Mouse (Mus musculus) lung, postnatal 0 days (tissue): ENCODE data around the gene Swsap1. TPM values are rescaled to one million over a fixed set of nuclear protein-coding genes. Genes with fewer than 3 reads are reported as not detected.

Source experiments
- ATAC-seq: fragments of 200-750 bp; cut with Nextera tagmentation; 2 replicates; pipeline ENCODE4 v1.8.0; 2017; ENCODE audit warnings: moderate library complexity
- DNase-seq: peaks from one replicate; pipeline ENCODE4 v3.0.0-alpha.2; 2016; ENCODE audit warnings: low spot score
- H3K27ac ChIP-seq: fragments of 300-500 bp; sonication (generic); 2 replicates; pipeline ENCODE4 v1.5.1; 2014; ENCODE audit warnings: antibody characterized with exemption, mild to moderate bottlenecking, low read length, mixed read lengths
- H3K27me3 ChIP-seq: fragments of 300-500 bp; sonication (generic); replicated peaks from 2 replicates; pipeline ENCODE4 v1.6.1; 2014; ENCODE audit warnings: low read length, mixed read lengths; ENCODE audit not compliant: insufficient read depth
- H3K36me3 ChIP-seq: fragments of 300-500 bp; sonication (generic); 2 replicates; pipeline ENCODE4 v1.6.1; 2014; ENCODE audit warnings: low read length, mixed read lengths; ENCODE audit not compliant: insufficient read depth
- H3K4me1 ChIP-seq: fragments of 300-500 bp; sonication (generic); 2 replicates; pipeline ENCODE4 v1.6.1; 2014; ENCODE audit warnings: antibody characterized with exemption, low read depth, low read length, mixed read lengths; ENCODE audit not compliant: insufficient read depth
- H3K4me2 ChIP-seq: fragments of 300-500 bp; sonication (generic); replicated peaks from 2 replicates; pipeline ENCODE4 v1.6.1; 2014; ENCODE audit warnings: low read depth, mild to moderate bottlenecking, low read length, moderate library complexity, mixed read lengths
- H3K4me3 ChIP-seq: fragments of 300-500 bp; sonication (generic); 2 replicates; pipeline ENCODE4 v1.5.1; 2014; ENCODE audit warnings: low read depth, low read length
- H3K9ac ChIP-seq: fragments of 300-500 bp; sonication (generic); replicated peaks from 2 replicates; pipeline ENCODE4 v1.6.1; 2014; ENCODE audit warnings: low read depth, mild to moderate bottlenecking
- H3K9me3 ChIP-seq: fragments of 300-500 bp; sonication (generic); 2 replicates; pipeline ENCODE4 v1.6.1; 2016; ENCODE audit warnings: low read length, mixed read lengths
- CTCF ChIP-seq: IDR thresholded peaks from 2 replicates; pipeline ENCODE4 v1.5.1; 2016; ENCODE audit warnings: antibody characterized with exemption, mild to moderate bottlenecking
- EP300 ChIP-seq: IDR thresholded peaks from 2 replicates; pipeline ENCODE4 v1.6.1; 2016; ENCODE audit warnings: antibody characterized with exemption, mild to moderate bottlenecking, control low read depth
- WGBS: fragments of 180-500 bp; shearing (Covaris S2); extraction: QIAGEN DNeasy Blood & Tissue Kit; methylation state at CpG from one replicate; pipeline ENCODE4 v1.1.7; 2014; 5-methylcytosine and 5-hydroxymethylcytosine counted together
- polyA plus RNA-seq: library from polyadenylated mRNA; unstranded; fragments of >200 nt; fragmentation: Nextera tagmentation; extraction: Ambion mirVana; gene quantifications from 2 replicates; pipeline ENCODE4 v1.2.1, GENCODE M21; 2015

Gene Swsap1
- polyA plus RNA-seq, 1 experiment from 2014 or later: 5.7 TPM

DNA sequence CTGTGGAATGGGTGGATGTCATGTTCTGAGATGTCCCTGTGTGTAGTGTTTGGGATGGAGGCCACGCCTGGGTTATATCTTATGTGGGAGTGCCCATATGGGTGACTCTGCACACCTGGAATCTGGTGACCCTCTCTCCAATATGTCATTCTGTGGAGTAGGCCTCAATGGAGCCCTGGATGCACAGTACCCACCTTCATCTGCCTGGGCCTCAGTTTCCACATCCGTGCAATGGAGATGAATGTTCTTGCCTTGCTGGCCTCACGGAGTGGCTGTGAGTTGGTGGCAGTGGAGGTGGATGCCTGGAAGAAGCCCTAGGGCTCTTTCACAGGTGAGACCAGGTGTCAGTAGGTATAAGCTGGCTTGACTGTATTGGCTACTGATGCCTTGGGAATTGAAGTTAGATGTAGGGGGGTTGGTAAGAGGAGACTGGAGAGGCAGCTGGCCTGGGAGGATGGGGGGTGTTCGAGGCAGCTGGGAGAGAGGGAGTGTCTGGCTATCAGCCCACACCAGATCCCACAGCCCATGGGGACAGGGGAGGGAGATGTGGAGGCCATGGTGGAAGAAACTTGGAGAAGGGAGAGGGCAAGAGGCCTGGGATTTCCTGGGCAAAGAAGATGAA, 17.2 kb upstream of the Swsap1 start:
- ATAC-seq: no peak

GRCm38 (mm10) chr9:21943046-21943445, 12.5 kb upstream of the Swsap1 start:
- ATAC-seq: no peak
- WGBS: 75% methylated on average over 12 of the region's 12 CpGs
- H3K9ac ChIP-seq: no peak overlapping the region
- H3K36me3 ChIP-seq: no peaks in the 10 kb centered on the region
- no peak overlapping the region for H3K27ac ChIP-seq
- TF ChIP-seq CTCF (no peak), EP300 (no peak)
- no peaks in the 10 kb centered on the region for H3K27me3 ChIP-seq
- no peaks in the 10 kb centered on the region for H3K4me1 ChIP-seq
- H3K9me3 ChIP-seq: no peaks in the 10 kb centered on the region
- no peak overlapping the region for H3K4me2 ChIP-seq
- DNase-seq: no peak
- H3K4me3 ChIP-seq: no peak overlapping the region

More for the DNA sequence above, 17.2 kb upstream of the Swsap1 start:
- no peaks in the 10 kb centered on the region for H3K9me3 ChIP-seq
- H3K27ac ChIP-seq: no peak overlapping the region
- WGBS: 74% methylated on average over 4 of the region's 4 CpGs
- H3K9ac ChIP-seq: no peak overlapping the region
- no peaks in the 10 kb centered on the region for H3K36me3 ChIP-seq
- no peak for DNase-seq
- no peaks in the 10 kb centered on the region; the same call in 1 of the 2 replicates for H3K4me1 ChIP-seq
- H3K27me3 ChIP-seq: no peaks in the 10 kb centered on the region
- H3K4me3 ChIP-seq: no peak overlapping the region
- no peak overlapping the region for H3K4me2 ChIP-seq
- TF ChIP-seq CTCF (no peak), EP300 (no peak)

DNA sequence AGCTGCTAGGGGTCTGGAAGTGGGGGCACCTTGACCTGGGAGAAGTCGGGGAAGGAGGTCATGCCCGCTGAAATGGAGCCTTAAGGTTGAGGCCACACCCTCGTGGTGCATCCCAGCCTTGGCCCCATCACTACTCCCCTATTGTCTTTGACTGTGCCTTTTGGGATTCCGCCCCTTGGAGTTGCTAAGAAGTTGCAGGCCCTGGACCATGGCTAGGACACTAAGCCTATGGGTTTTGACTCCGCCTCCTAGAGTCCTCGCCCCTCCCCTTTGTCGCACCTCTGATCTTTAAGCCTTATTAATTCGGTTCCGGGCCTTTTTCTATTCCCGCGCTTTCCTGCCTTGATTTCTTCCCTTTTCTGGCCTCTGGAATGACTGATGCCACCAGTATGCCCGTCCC, 11.9 kb upstream of the Swsap1 start:
- no peak for DNase-seq
- Histone ChIP-seq H3K27me3 (no peaks in the 10 kb centered on the region), H3K4me2 (no peak overlapping the region), H3K27ac (no peak overlapping the region), H3K4me3 (no peak overlapping the region), H3K9me3 (no peaks in the 10 kb centered on the region), H3K36me3 (no peaks in the 10 kb centered on the region), H3K4me1 (no peaks in the 10 kb centered on the region), H3K9ac (no peak overlapping the region)
- no peak for ATAC-seq
- TF ChIP-seq CTCF (no peak), EP300 (no peak)
- 39% methylated on average over 12 of the region's 12 CpGs for WGBS

GRCm38 (mm10) chr9:21944267-21944666, 11.3 kb upstream of the Swsap1 start:
- Histone ChIP-seq H3K4me3 (no peak overlapping the region), H3K27ac (no peak overlapping the region), H3K9ac (no peak overlapping the region), H3K9me3 (no peaks in the 10 kb centered on the region), H3K27me3 (no peaks in the 10 kb centered on the region), H3K36me3 (no peaks in the 10 kb centered on the region), H3K4me2 (no peak overlapping the region), H3K4me1 (no peaks in the 10 kb centered on the region)
- WGBS: 15% methylated on average over 23 of the region's 23 CpGs
- ATAC-seq (no peak), DNase-seq (no peak)
- TF ChIP-seq CTCF: no peak
- no peak for TF ChIP-seq EP300

DNA sequence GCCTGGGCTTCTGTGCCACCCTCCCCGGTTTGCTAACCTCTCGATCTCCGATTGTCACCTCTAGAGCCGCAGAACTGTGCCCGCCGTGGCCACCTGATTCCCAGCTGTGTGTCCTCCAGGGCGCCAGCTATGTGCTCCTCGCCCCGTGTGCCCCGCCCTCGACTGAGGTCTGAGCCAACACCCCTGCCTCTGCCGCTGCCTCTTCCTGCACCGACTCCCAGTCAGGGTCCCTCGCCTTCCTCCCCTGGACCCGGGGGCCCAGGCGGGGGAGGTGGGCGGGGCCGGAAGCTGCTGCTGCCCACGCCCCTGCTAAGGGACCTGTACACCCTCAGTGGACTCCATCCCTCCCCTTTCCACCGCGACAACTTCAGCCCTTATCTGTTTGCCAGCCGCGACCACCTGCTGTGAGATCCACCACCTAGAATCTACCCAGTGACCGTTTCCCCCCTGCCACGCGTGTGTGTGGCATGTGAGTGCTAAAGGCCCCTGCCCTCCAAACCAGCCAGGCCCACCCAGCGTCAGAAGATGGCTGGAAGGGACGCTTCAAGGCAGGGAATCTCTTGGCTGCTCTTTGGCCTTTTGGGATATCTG, 7.9 kb upstream of the Swsap1 start:
- Histone ChIP-seq H3K4me3 (no peak overlapping the region), H3K4me2 (no peak overlapping the region), H3K36me3 (no peaks in the 10 kb centered on the region), H3K27me3 (no peaks in the 10 kb centered on the region), H3K9ac (no peak overlapping the region), H3K9me3 (no peaks in the 10 kb centered on the region), H3K4me1 (no peaks in the 10 kb centered on the region), H3K27ac (no peak overlapping the region)
- TF ChIP-seq CTCF (no peak), EP300 (no peak)
- DNase-seq (no peak), ATAC-seq (no peak)
- 11% methylated on average over 26 of the region's 28 CpGs for WGBS

- H3K4me2 ChIP-seq: no peak overlapping the region
Observed at GRCm38 (mm10) chr9:21948146-21948545, 7.4 kb upstream of the Swsap1 start.

More at GRCm38 (mm10) chr9:21948146-21948545, 7.4 kb upstream of the Swsap1 start:
- Histone ChIP-seq H3K9ac (no peak overlapping the region), H3K36me3 (no peaks in the 10 kb centered on the region), H3K27ac (no peak overlapping the region), H3K4me3 (no peak overlapping the region), H3K9me3 (no peaks in the 10 kb centered on the region), H3K4me1 (no peaks in the 10 kb centered on the region), H3K27me3 (no peaks in the 10 kb centered on the region)
- no peak for TF ChIP-seq EP300
- TF ChIP-seq CTCF: no peak
- DNase-seq: no peak
- 41% methylated on average over 6 of the region's 8 CpGs for WGBS
- ATAC-seq: no peak
